Mouse (Mus musculus): ENCODE data around the gene Plxnc1.
A peak's percentile ranks its signal among the peaks of the same experiment; 100 is the strongest.

The Plxnc1 gene

GRCm38 (mm10) chr10:94811907-94812851 is 132.5 kb downstream of the Plxnc1 start:
- no peak for DNase-seq

GRCm38 (mm10) chr10:94809946-94810472 is 134.6 kb downstream of the Plxnc1 start:
- no peak for DNase-seq

DNA sequence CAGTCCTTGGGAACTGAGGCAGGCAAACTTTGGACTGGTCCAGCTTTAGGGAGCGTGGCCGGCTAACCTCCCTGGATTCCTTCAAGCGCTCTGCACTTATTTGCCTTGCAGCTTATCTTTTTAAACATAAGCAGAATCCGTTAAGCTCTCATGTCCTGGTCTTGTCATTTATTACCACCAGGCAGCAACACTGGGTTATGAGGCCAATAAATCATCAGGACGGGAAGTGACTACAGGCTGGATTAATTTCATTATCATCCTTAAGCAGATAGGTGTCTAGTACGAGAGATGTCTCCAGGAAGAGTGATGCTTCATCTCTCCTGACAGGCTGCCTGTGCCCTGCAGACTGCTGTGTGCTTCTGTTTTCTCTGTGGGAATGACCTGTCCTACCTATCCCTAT is 136.4 kb downstream of the Plxnc1 start:
- DNase-seq: no peak

GRCm38 (mm10) chr10:94807323-94807722 is 137.3 kb downstream of the Plxnc1 start:
- DNase-seq: no peak

- no peak for DNase-seq
Measured at GRCm38 (mm10) chr10:94804909-94805220, 139.8 kb downstream of the Plxnc1 start.

GRCm38 (mm10) chr10:94804029-94804908 is 140.4 kb downstream of the Plxnc1 start:
- DNase-seq: no peak

GRCm38 (mm10) chr10:94800677-94801354 is 143.8 kb downstream of the Plxnc1 start:
- no peak for DNase-seq

DNA sequence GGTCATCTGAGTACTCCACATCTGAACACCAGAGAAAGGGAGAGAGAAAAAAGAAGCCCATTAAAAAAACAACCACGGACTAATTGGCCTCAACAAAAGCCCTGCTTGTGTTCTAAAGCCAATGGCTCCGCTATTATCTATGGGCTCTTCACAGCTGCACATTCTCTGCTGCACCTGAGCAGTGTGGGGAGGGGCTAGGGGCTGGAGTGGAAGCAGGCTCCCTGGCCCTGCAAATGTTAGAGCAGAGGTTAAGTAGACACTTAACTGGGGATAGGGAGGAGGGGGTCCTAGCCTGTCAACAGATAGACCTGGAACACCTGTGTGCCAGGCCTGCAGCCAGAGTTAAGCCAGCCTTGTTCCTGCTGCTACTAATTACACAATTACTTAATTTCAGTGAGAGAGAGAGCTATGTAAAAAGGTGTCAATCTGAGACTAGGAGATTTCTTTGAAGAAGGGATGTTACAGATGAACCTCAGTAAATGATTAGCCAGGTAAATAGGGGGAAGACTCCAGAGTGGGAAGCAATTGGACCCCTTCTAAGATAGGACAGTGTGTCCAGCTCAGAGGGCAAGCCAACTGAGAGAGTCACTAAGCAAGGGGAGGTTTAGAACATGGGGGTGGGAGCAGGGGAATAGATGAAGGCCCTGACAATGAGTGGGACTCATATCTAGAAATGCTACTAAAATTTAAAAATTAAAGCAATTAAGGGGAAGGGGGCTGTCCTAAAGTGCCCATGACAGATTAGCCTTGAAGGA is 145.0 kb downstream of the Plxnc1 start:
- no peak for DNase-seq

GRCm38 (mm10) chr10:94798128-94798527 is 146.5 kb downstream of the Plxnc1 start:
- no peak for DNase-seq

GRCm38 (mm10) chr10:94794666-94795244 is 149.9 kb downstream of the Plxnc1 start:
- no peak for DNase-seq

DNA sequence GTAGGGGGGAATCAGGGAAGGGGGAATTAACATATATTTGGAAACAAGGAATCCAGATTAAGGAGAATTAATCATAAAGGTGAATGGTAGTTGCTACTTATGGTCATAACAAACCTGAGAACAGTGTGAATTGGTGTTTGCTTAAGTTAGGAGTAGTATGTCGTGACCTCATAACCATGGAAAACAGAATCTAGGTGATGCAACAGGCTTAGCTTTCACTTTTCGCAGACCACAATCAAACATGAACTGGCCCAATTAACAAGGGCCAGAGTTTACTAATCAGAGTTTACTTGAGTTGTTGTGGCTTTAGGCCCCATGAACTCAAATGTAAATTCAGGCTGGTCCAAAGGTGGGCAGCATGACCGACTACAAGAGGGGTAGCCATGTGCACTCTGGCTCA is 150.7 kb downstream of the Plxnc1 start:
- no peak for DNase-seq

DNA sequence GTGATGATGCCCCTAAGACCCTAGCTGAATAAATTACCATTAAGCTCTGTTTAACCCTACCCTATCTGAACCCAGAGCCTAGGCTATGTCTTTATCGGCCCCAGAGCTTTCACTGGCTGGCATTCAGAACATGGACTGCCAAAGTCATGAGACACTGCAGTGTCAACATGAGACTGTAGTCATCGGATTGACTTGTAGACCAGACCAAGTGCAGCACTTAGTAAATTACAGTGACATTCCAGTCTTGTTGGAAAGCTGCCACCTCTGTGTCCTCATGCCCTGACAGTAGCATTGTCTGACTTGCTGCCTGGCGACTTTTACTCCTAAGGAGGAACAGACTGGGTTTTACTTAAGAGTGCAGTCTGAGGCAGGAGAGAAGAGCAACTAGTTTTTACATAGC is 155.4 kb downstream of the Plxnc1 start:
- DNase-seq: no peak

- DNase-seq: no peak
Measured at GRCm38 (mm10) chr10:94780618-94781262, 163.9 kb downstream of the Plxnc1 start.

- no peak for DNase-seq
Measured at GRCm38 (mm10) chr10:94779319-94779718, 165.3 kb downstream of the Plxnc1 start.

DNA sequence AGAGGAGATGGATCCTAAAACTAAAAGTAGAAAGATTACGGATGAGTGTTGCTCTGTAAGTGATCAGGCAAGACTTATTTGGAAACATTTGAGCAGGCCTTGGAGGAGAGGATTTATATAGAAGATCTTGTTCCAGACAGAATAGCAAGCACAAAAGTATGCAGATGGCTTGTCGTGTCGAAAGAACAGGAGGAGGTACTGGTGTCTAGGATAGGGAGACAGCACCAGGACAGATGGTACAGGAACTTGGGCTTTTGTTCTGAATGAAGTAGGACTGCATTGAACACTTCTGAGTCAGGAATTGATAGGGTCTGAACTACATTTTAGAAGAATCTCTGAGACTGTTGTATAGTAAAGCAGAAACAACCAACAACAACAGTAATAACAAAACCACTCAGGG is 167.1 kb downstream of the Plxnc1 start:
- DNase-seq: no peak

DNA sequence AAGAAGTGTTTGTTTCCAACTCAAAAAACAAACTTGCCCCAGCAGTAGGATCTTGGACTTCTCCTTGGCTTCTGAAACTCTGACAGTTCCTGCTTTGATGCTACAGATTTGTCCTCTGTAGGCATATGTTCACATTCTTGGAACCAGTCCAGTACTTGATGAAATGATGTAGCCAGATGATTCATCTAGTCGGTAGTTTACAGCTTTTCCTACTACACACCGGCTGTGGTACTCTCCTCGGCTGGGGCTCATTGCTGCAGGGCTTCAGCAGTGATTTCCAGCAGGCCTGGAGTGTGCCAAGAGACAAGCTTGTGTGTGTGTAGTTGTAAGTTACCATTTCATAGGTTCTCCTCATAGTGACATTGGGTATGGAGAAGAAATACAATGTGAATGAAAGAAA is 173.1 kb downstream of the Plxnc1 start:
- no peak for DNase-seq

- peak; percentile 21 to 47 for DNase-seq
Measured at GRCm38 (mm10) chr10:94747011-94747410, 197.6 kb downstream of the Plxnc1 start.

DNA sequence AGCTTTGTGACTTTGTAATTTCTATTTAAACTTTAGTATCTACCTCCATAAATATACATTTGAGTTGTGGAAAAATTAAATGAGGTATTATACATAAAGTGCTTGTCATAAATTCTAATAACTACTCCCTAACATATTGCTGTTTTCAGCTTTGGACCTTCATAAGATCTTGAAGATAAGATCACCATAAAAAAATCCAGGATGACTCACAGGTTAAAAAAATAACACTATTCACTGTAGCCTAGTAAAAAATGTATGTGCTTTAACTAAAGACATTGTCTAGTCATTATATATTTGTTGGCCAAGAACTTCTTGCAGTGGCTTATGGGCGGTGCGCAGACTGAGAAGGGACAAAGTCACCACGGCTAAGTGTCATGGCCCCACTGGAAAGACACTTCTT is 203.2 kb downstream of the Plxnc1 start:
- no peak for DNase-seq
